Mouse (Mus musculus) kidney, adult 2 months (tissue): ENCODE data around the gene Ankrd36.

Experiments used
- CTCF ChIP-seq: fragments of 200-500 bp; conservative IDR thresholded peaks from 2 replicates; pipeline ENCODE4 v1.5.1; 2011; ENCODE audit warnings: low read depth, mild to moderate bottlenecking, control low read depth, low read length, moderate library complexity, mixed read lengths; ENCODE audit not compliant: insufficient read depth, insufficient read length
- POLR2A ChIP-seq: fragments of 200-500 bp; IDR thresholded peaks from one replicate; pipeline ENCODE4 v1.6.1; 2011; ENCODE audit warnings: low read depth, low read length, control low read depth

- TF ChIP-seq POLR2A (no peak), CTCF (no peak)
Observed at GRCm38 (mm10) chr11:5530717-5531116, 38.8 kb upstream of the Ankrd36 start.
